Mouse (Mus musculus) heart, adult 11 months (tissue): ENCODE measurements around the gene Dclre1a.
A peak's percentile ranks its signal among the peaks of the same experiment; 100 is the strongest.

Experiments used
- DNase-seq: peaks from one replicate; pipeline ENCODE4 v3.0.0; 2022

The Dclre1a gene

DNA sequence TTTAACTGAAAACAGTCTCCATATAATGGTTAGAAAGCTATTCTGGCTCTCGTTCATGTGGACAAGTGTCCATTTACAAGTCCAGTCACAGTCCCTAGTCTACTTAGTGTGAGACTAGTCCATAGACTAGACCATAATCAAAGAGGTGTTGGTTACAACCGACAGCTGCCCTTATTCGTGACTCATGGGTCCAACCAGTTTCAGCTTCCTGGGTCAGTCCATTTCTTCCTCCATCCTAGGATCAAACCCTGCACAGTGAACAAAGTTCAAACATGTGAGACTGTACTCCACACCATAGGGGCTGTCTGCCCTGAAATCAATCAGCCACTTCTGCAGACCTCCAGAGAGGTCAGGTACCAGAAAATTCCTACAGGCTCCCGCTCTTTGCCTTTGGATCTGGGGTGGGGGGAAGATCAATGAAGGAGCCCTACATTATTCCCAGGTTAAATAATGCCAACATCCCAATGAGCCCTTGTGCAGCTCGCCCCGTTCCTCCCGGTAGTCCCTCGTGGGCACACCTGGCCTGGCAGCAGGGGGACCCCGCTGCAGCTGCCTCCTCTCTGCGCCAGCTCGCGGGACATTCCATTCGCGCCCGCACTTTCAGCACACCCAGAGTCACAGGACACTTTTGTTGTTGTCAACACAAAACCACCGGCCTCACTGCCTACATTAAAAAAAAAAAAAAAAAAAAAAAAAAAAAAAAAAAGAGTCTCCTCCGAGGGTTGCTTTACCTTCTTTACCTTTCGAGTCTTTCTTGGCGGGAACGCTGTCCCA, at the start of gene Dclre1a:
Gene Dclre1a, minus strand, starts transcription at position 767 of the 774 bp plus-strand sequence.
- DNase-seq: peak; percentile 97

DNA sequence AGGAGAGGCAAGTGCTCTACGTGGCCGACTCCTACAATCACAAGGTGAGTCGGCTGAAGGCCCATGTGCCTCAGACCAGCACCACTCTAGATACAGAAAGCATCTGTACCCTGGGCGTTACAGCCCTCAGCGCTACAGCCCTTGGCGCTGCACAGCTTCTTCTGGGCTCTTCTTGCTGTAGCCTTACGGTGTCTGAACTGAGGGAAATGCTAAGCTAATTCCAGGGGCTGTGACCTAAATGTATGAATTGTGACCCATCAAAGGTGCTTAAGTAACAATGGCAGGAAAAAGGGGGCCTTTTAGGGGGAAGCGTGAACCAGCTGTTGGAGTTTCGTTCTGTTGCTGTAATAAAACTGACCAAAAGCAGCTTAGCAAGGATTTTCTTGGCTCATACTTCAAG, 44.5 kb upstream of the Dclre1a start:
- DNase-seq: peak; percentile 61

DNA sequence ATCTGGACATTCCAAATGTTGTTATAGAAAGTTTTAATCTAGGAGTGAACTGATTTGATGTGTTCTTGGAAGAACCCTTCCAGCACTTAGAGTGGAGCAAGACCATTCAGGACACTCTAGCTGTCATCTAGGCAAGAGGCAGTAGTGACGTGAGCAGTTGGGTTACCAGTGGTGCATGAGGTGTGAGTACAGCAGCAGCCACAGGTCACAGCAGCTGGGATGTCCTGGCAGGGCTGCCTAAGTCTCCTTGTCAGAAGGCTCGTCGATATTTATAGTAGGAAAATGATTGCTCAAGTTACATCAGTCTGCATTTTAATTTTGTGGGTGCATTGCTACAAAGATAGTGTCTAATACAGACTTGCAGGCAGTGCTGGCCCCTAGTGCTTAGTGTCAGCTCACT, 42.2 kb upstream of the Dclre1a start:
- no peak for DNase-seq

DNA sequence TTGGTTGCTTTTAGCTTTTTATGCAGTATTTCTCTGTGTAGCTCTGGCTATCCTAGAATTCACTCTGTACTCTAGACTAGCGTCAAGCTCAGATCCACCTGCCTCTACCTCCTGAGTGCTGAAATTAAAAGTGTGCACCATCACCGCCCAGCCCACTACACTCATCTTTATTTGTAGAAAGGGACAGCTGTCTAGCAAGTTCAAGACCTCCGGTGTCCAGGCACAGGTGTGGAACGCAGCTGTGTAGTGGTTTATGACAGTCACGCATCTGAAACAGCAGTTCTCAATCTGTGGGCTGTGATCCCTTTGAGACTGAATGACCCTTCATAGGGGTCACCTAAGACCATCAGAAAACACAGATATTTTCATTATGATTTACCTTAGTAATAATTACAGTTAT, 41.4 kb upstream of the Dclre1a start:
- peak; percentile 80 for DNase-seq

DNA sequence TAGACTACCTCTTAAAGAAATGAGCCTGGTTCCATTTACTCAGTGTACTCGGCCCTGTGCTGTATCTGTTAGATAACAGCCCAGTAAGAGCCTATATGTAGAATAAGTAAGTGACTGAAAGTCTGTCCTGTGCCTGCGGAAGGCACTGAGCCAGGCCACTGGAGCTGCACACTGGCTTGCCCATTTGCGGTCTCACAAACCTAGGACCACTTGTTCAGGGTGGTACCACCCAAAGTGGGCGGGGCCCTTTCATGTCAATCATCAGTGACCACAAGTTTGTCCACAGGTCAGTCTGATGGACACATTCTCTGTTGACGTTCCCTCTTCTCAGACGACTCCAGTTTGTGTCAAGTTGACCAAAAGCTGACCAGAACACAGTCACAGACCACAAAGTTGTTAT, 41.0 kb upstream of the Dclre1a start:
- DNase-seq: peak; percentile 75

DNA sequence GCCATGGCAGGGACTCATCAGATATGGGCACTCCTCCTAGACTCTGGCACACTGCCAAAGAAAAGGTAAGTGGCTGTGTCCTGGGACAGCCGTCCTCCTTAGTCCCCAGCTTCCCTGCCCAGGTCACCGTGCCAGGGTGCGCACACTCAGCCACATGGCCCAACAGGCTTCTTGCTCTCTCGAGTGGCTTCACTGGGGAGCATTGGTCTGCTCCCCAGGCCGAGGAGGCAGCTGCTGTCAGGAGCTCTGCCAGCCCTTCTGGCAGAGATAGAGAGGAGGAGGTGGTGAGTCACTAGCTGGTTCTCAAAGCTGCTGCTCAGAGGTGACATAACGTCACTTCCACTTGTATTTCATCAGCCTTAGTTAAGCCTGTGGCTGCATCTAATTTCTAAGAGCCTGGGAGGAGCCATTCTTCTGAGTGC, 40.2 kb upstream of the Dclre1a start:
- peak; percentile 98 for DNase-seq

DNA sequence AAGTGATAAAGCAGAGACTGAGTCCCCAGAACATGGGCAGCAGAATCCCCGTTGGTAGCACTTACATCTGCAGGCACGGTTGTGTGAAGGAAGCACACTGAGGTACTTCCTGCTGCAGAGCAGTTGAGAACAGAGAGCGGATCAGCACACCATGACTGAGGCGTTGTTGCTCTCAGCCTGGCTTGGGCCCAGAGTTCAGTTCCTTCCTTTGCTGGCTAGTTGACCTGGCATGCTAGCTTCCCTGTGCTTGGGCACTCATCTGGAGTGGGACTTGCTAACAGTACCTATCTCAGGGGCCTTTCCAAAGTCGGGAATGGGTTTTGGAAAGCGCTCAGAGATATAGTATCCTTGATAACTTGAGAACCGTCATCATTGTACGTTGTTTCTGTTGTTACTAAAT, 38.3 kb upstream of the Dclre1a start:
- peak; percentile 75 for DNase-seq

DNA sequence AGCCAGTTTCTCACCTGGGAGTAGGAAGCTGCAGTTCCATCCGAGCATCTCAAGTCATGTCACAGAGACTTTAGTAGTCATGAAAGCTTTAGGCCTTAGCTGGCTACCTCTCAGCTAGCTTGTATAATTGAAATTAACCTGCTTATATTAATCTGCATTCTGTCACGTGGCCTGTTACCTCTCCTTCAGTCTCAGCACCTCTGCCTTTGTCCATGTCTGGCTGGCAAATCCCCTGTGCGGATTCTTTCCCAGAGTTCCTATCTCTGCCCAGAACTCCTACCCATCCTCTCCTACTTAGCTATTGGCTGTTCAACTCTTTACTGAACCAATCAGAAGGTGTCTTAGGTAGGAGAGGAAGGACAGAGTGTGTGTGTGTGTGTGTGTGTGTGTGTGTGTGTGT, 36.3 kb upstream of the Dclre1a start:
- peak; percentile 70 for DNase-seq

DNA sequence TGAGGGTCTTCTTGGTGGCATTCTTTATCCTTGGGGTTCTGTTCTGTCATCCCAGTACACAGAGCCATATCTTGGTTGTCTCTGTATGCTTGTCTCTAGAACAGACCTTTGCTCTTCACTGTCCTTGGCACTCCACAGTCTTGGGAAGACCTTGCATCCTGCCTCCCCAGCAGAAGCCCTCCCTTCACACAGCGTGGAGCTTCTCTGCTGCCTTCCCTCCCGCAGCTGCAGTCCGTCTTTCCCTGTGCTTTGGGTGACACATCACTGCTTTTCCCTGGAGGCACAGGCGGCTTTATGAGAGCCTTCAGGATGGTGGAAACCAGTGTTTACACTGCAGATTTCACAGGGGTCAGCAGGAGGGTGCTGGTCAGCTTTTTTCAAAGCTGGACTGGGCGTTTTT, 35.8 kb upstream of the Dclre1a start:
- DNase-seq: peak; percentile 94

DNA sequence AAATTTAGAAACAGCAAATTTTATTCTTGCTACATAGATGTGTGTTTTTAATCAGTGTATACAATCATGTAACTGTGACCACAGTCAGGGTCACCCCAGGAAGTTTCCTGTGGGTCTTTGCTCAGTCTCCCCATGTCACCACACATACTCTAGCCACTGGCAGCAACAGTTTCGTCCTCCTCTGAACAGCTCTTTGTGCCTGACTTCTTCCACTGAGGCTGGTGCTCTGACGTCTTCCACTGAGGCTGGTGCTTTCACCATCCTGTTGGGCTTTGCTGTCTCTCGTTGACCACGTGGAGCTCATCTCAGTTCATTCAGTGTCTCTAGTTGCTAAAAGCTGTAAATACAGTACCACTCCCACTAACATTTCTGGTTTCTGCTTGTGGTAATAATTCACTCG, 34.0 kb upstream of the Dclre1a start:
- DNase-seq: peak; percentile 76

DNA sequence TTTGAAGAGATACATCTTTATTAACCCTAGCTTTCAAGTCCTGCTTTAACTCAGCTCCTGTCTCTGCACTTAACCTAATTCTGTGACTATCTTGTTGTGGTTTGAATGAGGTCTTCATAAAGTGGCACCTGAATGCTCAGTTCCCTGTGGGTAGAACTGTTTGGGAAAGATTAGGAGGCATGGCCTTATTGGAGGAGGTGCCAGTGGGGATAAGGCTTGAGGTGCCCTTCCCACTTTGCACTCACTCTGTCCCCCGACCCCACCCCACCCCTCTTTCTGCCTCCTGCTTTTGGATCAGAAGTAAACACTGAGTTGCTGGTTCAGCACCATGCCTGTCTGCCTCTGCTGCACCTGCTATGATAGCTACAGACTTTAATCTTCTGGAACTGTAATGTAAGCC, 29.8 kb upstream of the Dclre1a start:
- no peak for DNase-seq

DNA sequence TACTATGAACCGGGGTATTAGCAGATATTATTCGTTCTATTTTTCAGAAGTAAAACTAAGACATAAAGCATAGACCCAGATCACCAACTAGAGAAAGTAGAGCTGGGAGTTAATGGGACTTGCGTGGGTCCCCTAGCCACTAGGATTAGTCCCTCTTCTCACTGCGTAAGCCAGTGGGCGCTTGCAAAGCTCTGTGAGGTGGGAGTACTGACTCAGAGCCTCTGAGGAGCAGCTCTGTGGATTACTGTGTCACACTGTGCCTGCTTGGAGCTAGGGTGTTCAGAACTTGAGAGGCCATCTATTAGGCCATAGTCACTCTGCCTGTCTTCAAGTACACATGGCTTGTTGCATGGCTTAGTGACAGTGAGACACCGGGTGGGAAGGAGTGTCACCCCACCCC, 25.2 kb upstream of the Dclre1a start:
- no peak for DNase-seq

DNA sequence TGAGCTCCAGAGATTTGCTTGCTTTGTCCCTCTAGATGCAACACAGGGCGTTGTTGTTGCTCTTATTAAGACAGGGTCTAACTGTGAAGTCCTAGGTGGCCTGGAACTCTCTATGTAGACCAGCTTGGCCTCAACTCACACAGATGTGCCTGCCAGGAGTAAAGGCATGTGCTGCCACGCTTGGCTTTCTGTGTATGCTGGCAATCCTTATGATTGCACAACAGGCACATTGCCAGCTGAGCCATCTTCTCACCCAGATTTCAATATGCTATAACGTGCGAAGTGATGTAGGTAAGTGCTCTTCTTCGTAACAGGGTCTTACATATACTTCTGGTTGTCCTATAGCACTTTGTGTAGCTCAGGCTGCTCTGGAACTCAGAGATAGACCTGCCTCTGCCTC, 23.9 kb upstream of the Dclre1a start:
- DNase-seq: no peak

DNA sequence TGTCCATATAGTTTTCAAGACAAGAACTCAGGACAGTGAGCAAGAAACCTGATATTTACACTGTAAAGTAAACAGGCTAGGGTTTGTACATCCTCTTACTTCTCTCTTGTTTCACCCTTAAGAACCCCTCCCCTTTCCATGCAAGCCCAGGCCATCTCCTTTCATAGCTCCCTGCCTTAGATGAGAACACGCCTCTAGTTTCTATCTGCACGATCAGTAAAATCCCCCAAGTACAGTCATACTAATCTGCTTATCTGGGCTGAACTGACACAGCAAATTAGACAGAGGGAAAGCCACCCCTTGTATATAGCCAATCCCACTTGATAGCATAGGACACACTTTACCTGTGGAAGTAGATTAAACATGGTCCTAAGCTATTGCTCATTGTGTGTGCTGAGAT, 23.2 kb upstream of the Dclre1a start:
- DNase-seq: no peak

DNA sequence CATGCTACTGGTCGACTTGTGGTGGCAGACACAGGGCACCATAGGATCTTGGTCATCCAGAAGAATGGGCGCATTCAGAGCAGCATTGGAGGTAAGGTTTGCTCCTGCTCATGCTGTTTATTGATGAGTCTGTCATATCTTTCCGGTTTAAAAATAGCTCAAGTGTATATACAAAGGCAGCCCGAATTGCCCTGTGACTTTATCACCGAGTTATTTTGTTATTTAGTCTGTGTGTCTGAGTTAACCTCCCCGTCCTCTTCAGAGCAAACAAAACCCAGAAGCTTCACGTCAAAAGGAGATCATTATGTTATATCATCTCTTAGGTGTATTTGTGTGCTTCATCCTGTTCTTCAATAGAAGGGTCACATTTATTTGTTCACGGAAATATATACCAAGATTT, 22.8 kb upstream of the Dclre1a start:
- DNase-seq: no peak

DNA sequence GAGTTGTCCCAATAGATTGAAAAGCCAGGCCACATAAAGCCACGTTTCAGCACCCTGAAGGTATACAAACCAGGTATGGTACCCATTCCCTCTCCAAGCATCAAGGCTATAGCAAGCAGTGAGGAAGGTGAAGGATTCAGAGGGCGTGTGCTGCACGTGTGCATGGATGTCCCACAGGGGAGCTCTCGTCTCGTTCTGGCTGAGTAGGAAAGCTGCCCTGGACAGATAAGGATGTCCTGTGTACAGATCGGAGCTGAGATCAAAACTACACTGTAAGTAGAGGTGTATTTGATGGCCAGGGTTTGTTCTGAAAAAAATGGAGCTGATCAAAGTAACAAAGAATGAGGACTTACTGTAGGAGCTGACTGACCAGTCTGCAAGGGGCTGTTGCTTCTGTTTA, 18.9 kb upstream of the Dclre1a start:
- no peak for DNase-seq

DNA sequence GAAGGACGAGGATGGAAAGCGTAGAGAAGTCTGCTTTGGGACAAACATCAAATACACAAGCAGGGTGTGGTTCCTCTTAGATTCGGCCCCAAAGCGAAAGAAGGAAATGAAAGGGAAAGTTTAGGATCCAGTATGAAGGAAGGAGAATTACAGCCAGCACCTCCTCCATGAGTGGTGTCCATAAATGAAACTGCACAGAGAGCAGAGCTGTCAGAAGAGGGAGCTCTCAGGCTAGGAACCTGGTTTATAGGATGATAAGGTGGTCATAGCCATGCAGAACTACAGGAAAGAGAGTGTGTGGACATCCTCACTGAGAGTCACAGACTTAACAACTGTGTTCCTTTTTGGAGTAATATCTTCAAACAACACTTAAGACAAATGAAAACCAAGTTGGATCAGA, 18.0 kb upstream of the Dclre1a start:
- peak; percentile 96 for DNase-seq

DNA sequence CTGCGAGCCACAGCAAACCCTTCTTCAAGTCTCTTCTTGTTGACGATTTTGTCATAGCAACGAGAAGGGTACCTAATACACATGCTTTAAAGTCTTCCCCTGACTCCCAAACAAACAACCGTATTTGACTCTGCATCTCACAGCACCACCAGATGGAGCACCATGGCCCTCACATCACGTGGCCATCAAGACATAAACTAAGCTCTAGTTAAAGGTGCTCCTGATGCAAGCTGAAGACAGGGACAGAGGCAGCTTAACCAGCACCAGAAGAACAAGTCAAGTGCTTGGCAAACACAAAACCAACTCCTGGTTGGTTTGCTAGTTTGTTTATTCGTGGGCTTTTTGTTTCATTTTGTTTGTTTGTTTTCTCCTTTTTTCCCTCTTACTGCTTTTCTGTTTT, 17.3 kb upstream of the Dclre1a start:
- DNase-seq: peak; percentile 81

DNA sequence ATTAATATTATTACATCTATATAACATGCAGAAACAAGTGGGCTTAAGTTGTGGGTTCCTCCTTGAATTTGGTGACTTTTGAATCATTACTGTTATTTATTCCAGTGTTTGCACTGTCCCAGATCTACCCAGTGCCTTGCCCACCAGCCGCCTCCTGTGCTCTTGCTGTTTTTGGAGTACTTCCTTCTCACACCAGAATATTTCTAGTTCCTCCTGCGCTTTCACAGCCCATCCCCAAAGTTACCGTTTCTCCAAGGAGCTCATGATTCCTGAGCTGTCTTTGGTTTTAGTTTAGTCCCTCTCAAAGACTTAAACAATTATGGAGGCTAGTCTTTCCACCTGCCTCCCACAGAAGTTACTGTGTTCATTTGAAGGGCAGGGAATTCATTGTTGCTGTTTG, 15.4 kb upstream of the Dclre1a start:
- no peak for DNase-seq

DNA sequence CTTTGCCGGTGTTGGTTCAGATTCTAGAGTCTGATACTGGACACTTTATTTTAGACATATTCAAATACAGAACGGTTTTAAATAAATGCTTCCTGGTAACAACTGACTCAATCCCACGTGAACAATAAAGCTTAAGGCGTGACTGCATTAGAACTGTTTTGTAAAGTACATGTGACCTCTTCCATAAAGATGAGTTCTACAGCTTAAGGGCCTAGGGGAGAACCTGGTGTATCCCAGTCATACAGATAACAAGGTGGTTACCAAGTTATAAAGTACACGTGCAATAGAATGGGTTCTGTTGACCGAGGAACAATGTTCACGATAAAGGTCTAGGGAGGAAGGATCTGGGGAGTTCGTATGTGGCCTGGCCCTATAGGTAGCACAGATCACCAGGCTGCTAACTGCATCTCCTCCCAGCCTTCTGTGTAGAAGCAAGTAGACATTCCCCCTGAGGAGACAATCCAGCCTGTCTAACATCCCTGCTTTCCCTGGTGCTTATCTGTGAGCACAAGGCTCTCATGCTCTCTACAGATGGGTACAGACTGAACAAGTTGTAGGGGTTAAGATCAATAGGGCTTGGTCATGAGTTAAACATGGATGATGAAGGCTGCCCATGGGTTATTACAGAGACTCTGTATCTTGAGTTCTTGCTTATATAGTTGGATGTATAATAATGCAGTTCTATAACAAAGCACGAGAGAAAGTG, 14.6 kb upstream of the Dclre1a start:
- no peak for DNase-seq

DNA sequence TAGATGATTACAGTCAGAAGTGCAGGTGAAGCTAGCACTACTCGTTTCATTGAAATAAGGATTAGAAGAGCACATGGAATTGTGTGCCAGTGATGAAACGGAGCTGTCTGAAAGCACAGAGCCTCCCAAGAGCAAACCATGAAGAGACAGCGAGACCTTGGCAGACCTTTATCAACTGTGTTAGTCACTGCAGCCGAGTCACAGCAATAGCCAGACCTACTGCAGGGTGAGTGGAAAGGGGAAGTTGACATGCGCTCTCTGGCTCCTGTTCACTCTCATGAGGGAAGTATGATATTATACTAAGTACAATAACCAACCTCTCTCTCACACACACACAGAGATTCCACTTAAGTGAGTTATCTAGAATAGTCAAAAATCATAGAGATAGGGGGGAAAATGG, 8.0 kb upstream of the Dclre1a start:
- DNase-seq: peak; percentile 97

DNA sequence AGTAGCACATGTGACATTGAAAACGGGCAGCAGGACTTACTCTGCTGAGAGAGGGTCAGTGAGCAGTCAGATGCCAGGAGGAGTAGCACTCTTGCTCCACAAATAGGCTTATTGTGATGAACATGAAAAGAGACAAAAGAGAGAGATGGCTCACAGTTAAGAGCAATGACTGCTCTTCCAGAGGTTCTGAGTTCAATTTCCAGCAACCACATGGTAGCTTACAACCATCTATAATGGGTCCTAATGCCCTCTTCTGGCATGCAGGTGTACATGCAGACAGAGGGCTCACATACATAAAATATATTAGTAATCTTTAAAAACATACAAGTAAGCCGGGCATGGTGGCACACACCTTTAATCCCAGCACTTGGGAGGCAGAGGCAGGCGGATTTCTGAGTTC, 5.2 kb upstream of the Dclre1a start:
- DNase-seq: peak; percentile 54

DNA sequence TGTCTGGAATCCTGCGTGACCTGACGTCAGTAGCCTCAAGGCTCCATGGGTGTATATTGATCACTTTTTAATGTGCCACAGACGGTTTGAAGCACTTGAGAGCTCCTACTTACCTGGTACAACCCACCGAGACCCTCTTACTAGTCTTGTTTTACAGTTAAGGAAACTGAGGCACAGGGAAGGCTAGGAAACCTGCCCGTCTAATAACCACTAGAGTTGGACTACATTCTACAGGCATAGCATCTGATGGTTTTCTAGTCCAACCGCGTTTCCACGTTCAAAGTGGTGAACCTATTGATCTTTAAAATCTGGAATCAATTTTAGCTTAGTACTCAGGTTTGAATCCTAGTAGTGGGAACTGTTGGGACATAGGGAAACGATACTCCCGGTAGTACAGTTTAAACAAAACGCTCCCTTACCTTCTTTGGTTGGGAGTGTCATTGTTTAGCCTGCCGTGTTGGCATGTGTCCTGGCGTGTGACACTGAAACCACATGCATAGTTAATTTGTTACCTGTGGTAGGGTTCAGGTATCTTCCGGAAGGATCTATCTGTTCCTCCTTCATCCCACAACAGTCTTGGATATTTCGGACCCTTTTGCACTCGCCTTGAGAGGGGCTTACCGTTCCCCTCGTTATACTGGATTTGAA, 1.1 kb upstream of the Dclre1a start:
- DNase-seq: peak; percentile 82
